Mouse (Mus musculus) urinary bladder, postnatal 25 days (tissue): ENCODE data around the gene Scd4.
A peak's percentile ranks its signal among the peaks of the same experiment; 100 is the strongest.

Experiments
- DNase-seq: peaks from one replicate; pipeline ENCODE4 v3.0.0; 2022; ENCODE audit warnings: low spot score

Gene Scd4

GRCm38 (mm10) chr19:44332833-44333623 lies at the start of gene Scd4:
Scd4 (plus strand) TSS chr19:44333092.
- DNase-seq = no peak

GRCm38 (mm10) chr19:44283157-44284024 lies 49.5 kb upstream of the Scd4 start:
- no peak for DNase-seq

GRCm38 (mm10) chr19:44284025-44284695 lies 48.7 kb upstream of the Scd4 start:
- peak; percentile 79 for DNase-seq

- DNase-seq = no peak
These were observed 48.2 kb upstream of the Scd4 start for GRCm38 (mm10) chr19:44284723-44285122.

- DNase-seq = no peak
These were observed 47.3 kb upstream of the Scd4 start for GRCm38 (mm10) chr19:44285554-44285953.

GRCm38 (mm10) chr19:44286109-44286508 lies 46.8 kb upstream of the Scd4 start:
- DNase-seq = no peak

- DNase-seq = no peak
These were observed 45.3 kb upstream of the Scd4 start for GRCm38 (mm10) chr19:44287415-44288110.

- DNase-seq = no peak
These were observed 40.8 kb upstream of the Scd4 start for GRCm38 (mm10) chr19:44292083-44292482.

- DNase-seq = no peak
These were observed 40.4 kb upstream of the Scd4 start for GRCm38 (mm10) chr19:44292483-44292882.

GRCm38 (mm10) chr19:44292941-44293768 lies 39.7 kb upstream of the Scd4 start, which contains the start of gene Scd2:
Scd2 (plus strand) TSS chr19:44293674.
- DNase-seq = no peak

- DNase-seq = peak; percentile 66
These were observed 38.9 kb upstream of the Scd4 start for GRCm38 (mm10) chr19:44293769-44294551.

GRCm38 (mm10) chr19:44294588-44295041 lies 38.3 kb upstream of the Scd4 start:
- DNase-seq = peak; percentile 89

GRCm38 (mm10) chr19:44295251-44295650 lies 37.6 kb upstream of the Scd4 start:
- DNase-seq = peak; percentile 38

- DNase-seq = peak; percentile 86
These were observed 37.2 kb upstream of the Scd4 start for GRCm38 (mm10) chr19:44295741-44296140.

GRCm38 (mm10) chr19:44296186-44296585 lies 36.7 kb upstream of the Scd4 start:
- no peak for DNase-seq

- no peak for DNase-seq
These were observed 35.7 kb upstream of the Scd4 start for GRCm38 (mm10) chr19:44297068-44297760.

GRCm38 (mm10) chr19:44297862-44298261 lies 35.0 kb upstream of the Scd4 start:
- DNase-seq = no peak

- DNase-seq = no peak
These were observed 33.8 kb upstream of the Scd4 start for GRCm38 (mm10) chr19:44299078-44299477.

- no peak for DNase-seq
These were observed 33.0 kb upstream of the Scd4 start for GRCm38 (mm10) chr19:44299902-44300301.
